Mouse (Mus musculus) E14TG2a.4 (cell line): ENCODE results near the gene Bmt2.

Source experiments
- CTCF ChIP-seq: conservative IDR thresholded peaks from 2 replicates; pipeline ENCODE4 v1.5.1; 2014; ENCODE audit warnings: low read length
- NANOG ChIP-seq: IDR thresholded peaks from 2 replicates; pipeline ENCODE4 v1.6.1; 2014; ENCODE audit warnings: borderline replicate concordance, low read length, mixed read lengths
- POU5F1 ChIP-seq: IDR thresholded peaks from 2 replicates; pipeline ENCODE4 v1.6.1; 2014; ENCODE audit warnings: low read length, borderline replicate concordance

DNA sequence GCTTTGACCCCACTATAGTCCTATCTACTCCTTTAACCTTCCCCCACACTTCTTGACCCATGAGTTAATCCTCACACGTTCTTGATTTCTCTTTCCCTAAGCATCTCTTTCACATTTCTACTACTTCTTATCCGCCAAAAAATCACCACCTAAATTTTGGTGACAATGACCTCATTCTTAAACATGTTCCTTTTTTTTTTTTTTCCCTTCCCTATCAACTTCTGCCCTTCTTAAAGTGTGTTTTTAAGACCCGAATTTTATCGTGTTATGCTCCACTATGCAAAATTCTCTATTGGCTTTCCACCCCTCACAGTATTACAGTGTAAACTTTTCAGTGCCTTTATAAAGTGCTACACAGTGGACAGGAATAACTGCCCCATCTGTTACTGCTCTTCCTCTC lies 71.4 kb downstream of the Bmt2 start:
- no peak for TF ChIP-seq NANOG
- no peak for TF ChIP-seq CTCF
- no peak for TF ChIP-seq POU5F1
